Mouse (Mus musculus) forebrain, embryonic 12.5 days (tissue): ENCODE data around the gene Rab8a. TPM values are rescaled to one million over a fixed set of nuclear protein-coding genes. Genes with fewer than 3 reads are reported as not detected.

Source experiments
- ATAC-seq: fragments of 200-750 bp; cut with Nextera tagmentation; 2 replicates; pipeline ENCODE4 v1.8.0; 2017; ENCODE audit warnings: moderate TSS enrichment; ENCODE audit not compliant: low FRiP score
- H3K27ac ChIP-seq: fragments of 300-500 bp; sonication (generic); 2 replicates; pipeline ENCODE4 v1.5.1; 2016; ENCODE audit warnings: mild to moderate bottlenecking
- H3K27me3 ChIP-seq: fragments of 300-500 bp; sonication (generic); 2 replicates; pipeline ENCODE4 v1.6.1; 2016; ENCODE audit warnings: mild to moderate bottlenecking
- H3K36me3 ChIP-seq: fragments of 300-500 bp; sonication (generic); replicated peaks from 2 replicates; pipeline ENCODE4 v1.6.1; 2016; ENCODE audit warnings: mild to moderate bottlenecking
- H3K4me1 ChIP-seq: fragments of 300-500 bp; sonication (generic); 2 replicates; pipeline ENCODE4 v1.6.1; 2016
- H3K4me2 ChIP-seq: fragments of 300-500 bp; sonication (generic); 2 replicates; pipeline ENCODE4 v1.6.1; 2016; ENCODE audit warnings: mild to moderate bottlenecking, moderate library complexity
- H3K4me3 ChIP-seq: fragments of 300-500 bp; sonication (generic); replicated peaks from 2 replicates; pipeline ENCODE4 v1.5.1; 2016; ENCODE audit warnings: mild to moderate bottlenecking
- H3K9ac ChIP-seq: fragments of 300-500 bp; sonication (generic); 2 replicates; pipeline ENCODE4 v1.6.1; 2016; ENCODE audit warnings: mild to moderate bottlenecking
- H3K9me3 ChIP-seq: fragments of 300-500 bp; sonication (generic); 2 replicates; pipeline ENCODE4 v1.6.1; 2016
- WGBS: fragments of 180-500 bp; shearing (Covaris S2); methylation state at CpG from one replicate; pipeline ENCODE4 v1.1.7; 2016; 5-methylcytosine and 5-hydroxymethylcytosine counted together
- polyA plus RNA-seq: library from polyadenylated mRNA; unstranded; fragments of >200 nt; fragmentation: Nextera tagmentation; extraction: Ambion mirVana; gene quantifications from 2 replicates; pipeline ENCODE4 v1.2.1, GENCODE M21; 2016

The Rab8a gene
- polyA plus RNA-seq, 1 experiment from 2014 or later = 121 TPM

DNA sequence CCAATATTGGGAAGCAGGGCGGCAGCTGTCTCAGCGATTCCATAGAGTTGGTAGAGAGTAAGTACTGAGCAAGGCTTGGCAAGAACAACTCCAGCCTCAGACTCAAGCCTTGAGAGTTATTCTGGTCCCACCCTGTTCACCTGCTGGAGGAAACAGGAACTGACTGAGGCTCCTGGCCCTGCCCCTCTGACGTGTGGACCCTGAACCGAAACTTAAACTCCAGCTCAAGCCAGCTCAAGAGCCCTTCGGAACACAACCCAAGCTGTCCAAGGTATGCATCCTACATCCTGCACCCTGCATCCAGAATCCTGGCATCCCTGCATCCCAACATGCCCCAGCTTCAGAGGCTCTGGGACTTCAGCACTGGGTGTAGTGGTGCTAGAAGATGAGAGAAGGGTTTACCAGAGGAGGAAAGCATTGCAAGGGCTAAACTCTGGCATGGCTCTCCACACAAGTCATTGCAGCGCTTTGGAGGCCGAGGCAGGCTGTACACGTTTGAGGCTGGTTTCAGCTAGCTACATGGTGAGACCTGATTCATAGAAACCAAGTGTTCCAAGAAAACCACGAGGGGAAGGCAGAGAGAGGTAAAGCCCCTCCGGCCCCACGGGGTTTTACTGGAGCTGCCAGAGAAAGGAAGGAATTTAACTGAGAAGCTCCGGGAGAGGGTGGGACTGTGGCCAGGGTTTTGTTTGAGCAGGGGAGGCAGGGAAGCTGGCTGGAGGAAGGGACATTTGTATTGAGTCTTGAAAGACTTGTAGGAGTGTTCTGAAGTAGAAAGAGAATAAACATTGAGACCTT lies 28.6 kb downstream of the Rab8a start, which contains the start of gene Hsh2d:
Hsh2d (plus strand) TSS at position 222 of the 798 bp plus-strand sequence.
- Histone ChIP-seq H3K36me3 (no peaks in the 10 kb centered on the region), H3K27me3 (no peaks in the 10 kb centered on the region), H3K27ac (no peak within 1 kb of the TSS), H3K4me2 (no peak within 1 kb of the TSS), H3K9ac (no peak within 1 kb of the TSS), H3K4me1 (no peaks in the 10 kb centered on the region), H3K4me3 (no peak within 1 kb of the TSS), H3K9me3 (no peaks in the 10 kb centered on the region)
- WGBS = 72% methylated on average over 12 of the region's 12 CpGs
- no peak for ATAC-seq

DNA sequence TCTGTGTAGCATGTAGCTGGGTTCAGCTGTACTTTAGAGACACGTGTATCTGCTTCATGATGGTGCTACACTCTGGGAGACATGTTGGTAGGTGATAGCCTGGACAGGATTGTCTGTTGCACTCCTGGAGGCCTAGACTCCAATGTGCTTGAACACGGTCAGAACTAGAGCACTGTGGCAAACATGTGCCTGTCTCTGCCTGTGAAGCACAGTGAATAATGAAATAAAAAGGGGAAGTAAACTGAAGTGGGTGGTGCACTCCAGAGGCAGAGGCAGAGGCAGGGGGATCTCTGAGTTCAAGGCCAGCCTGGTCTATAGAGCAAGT lies 29.2 kb downstream of the Rab8a start:
- ATAC-seq = no peak
- Histone ChIP-seq H3K4me1 (no peaks in the 10 kb centered on the region), H3K4me2 (no peak overlapping the region), H3K9ac (no peak overlapping the region), H3K9me3 (no peaks in the 10 kb centered on the region), H3K27ac (no peak overlapping the region), H3K36me3 (no peaks in the 10 kb centered on the region), H3K4me3 (no peak overlapping the region), H3K27me3 (no peaks in the 10 kb centered on the region)
- WGBS = 82% methylated on average over 2 of the region's 2 CpGs

DNA sequence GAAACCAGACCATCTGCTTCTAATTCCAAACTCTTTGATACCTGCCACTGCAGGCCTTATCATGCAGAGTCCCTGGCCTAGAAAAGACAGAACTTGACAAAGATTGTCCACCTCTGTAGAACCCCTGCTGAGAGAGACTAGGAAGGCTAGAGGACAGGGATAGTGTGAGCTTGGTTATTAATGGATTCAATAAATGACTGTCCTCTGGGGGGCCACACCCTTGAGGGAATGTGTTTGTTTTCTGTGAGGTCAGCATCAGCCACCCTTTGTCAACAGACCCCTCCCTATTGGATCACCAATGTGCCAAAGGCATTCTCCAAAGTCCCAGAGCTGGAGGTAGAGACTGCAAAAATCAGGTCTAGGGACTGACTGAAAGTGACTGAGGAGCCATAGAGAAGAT lies 31.1 kb downstream of the Rab8a start:
- no peak for ATAC-seq
- Histone ChIP-seq H3K4me3 (no peak overlapping the region), H3K9me3 (no peaks in the 10 kb centered on the region), H3K4me1 (no peaks in the 10 kb centered on the region), H3K9ac (no peak overlapping the region), H3K36me3 (no peaks in the 10 kb centered on the region), H3K27me3 (no peaks in the 10 kb centered on the region), H3K4me2 (no peak overlapping the region), H3K27ac (no peak overlapping the region)

DNA sequence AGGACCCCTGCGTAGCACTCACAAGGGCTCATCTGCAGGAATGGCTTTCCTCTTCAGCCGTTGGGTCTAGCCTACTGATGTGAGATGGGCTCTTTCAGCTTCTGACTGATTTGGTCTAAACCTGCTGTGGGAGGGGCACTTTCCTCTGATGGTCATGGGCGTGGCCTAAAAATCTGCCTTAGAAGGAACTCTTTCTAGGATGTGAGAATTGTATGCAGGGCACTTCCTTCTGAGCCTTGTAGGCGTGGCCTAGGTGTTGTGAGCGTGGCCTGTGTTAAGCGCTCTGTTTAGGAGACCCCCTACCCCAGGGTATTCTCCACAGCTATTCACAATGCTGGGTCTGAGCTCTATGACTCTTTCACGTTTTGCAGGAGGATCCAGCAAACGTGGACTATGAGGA lies 37.0 kb downstream of the Rab8a start:
- WGBS = 63% methylated on average over 8 of the region's 8 CpGs
- ATAC-seq = no peak
- no peak overlapping the region for H3K4me3 ChIP-seq
- H3K36me3 ChIP-seq = no peaks in the 10 kb centered on the region
- H3K27me3 ChIP-seq = no peaks in the 10 kb centered on the region
- H3K4me1 ChIP-seq = no peaks in the 10 kb centered on the region
- no peak overlapping the region for H3K27ac ChIP-seq
- H3K4me2 ChIP-seq = no peak overlapping the region
- no peak overlapping the region for H3K9ac ChIP-seq
- H3K9me3 ChIP-seq = peaks cover 12% of the 10 kb centered on the region

DNA sequence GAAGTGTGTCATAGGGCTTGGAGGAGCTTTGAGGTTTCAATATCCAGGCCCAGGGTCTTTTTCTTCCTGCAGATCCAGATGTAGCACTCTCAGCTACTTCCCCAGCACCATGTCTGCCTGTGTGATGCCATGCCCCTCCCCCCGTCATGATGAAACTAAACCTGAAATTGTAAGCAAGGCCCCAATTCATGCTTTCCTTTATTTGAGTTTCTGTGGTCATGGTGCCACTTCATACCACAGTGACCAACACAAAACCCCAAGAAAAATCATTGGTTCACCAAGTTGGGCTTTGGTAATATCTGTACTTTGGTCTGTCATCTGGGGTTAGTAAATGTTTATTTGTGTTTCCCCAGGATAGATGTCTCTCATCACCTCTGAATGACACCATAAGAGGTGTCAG lies 47.6 kb downstream of the Rab8a start:
- Histone ChIP-seq H3K9ac (no peak overlapping the region), H3K4me1 (no peaks in the 10 kb centered on the region), H3K27me3 (peaks cover 4% of the 10 kb centered on the region; the same call in 1 of the 2 replicates), H3K9me3 (peaks cover 9% of the 10 kb centered on the region), H3K36me3 (no peaks in the 10 kb centered on the region), H3K4me2 (no peak overlapping the region), H3K27ac (no peak overlapping the region), H3K4me3 (no peak overlapping the region)
- ATAC-seq = no peak
- 72% methylated on average over 1 of the region's 1 CpGs for WGBS

DNA sequence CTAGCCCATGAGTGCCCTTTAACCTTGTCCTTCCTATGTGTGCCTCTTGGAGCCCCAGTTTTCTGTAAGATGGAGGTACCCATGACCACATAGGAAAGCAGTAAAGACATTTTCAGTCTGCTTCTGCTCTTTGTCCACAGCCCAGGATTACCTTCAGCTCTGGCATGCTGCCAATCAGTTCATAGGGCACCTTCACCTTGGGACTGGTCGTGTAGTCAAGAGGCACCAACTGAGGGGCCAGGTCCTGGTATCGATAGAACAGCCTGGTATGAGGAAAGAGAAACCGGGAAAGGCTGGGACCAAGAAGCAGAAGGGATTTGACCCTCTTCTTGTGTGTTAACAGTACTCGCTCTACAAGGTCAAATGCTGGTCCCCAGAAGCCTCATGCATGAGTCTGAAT lies 49.2 kb downstream of the Rab8a start:
- H3K27me3 ChIP-seq = peaks cover 12% of the 10 kb centered on the region
- H3K4me3 ChIP-seq = no peak overlapping the region
- no peaks in the 10 kb centered on the region for H3K36me3 ChIP-seq
- H3K27ac ChIP-seq = no peak overlapping the region
- ATAC-seq = no peak
- WGBS = 73% methylated on average over 4 of the region's 4 CpGs
- H3K4me1 ChIP-seq = no peaks in the 10 kb centered on the region
- H3K9ac ChIP-seq = no peak overlapping the region
- no peaks in the 10 kb centered on the region for H3K9me3 ChIP-seq
- H3K4me2 ChIP-seq = no peak overlapping the region

DNA sequence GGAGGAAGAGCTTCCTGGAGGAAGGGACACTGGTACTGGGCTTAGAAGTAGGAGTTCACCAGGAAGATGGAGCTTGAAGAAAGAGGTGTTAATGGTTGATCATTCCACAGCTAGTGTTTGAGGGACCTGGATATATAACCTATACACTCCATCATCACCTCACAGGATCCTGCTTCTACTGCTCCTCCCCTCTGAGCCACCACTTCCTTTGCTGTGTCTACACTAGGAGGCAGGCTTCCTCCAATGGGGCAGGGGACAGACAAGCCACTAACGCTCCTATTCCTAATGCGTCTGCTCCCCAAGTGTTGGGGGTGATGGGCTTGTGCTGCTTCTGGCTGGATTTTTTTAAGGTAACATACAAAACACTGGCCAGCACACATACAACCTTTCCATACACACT lies 49.7 kb downstream of the Rab8a start:
- Histone ChIP-seq H3K4me3 (no peak overlapping the region), H3K9me3 (no peaks in the 10 kb centered on the region), H3K27ac (no peak overlapping the region), H3K4me1 (no peaks in the 10 kb centered on the region), H3K4me2 (no peak overlapping the region), H3K9ac (no peak overlapping the region), H3K36me3 (no peaks in the 10 kb centered on the region), H3K27me3 (peaks cover 17% of the 10 kb centered on the region)
- no peak for ATAC-seq
- 63% methylated on average over 2 of the region's 2 CpGs for WGBS

DNA sequence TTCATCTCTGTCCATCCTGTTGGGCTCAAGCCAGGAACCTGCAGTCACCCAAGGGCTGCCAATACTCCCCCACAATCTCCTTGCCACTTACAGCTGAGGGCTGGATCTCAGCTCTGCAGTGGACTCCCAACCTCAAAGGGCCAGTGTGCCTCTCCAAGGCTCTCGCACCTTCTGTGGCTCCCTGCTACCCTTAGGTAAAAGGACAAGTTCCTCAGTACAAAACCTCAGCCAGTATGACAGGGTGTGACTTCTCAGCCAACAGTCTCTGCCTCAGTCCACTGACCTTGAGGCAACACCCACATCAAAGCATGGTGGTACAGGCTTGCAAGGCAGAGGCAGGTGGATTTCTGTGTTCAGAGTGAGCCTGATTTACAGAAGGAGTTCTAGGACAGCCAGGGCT lies 50.8 kb downstream of the Rab8a start:
- WGBS = 96% methylated on average over 1 of the region's 1 CpGs

DNA sequence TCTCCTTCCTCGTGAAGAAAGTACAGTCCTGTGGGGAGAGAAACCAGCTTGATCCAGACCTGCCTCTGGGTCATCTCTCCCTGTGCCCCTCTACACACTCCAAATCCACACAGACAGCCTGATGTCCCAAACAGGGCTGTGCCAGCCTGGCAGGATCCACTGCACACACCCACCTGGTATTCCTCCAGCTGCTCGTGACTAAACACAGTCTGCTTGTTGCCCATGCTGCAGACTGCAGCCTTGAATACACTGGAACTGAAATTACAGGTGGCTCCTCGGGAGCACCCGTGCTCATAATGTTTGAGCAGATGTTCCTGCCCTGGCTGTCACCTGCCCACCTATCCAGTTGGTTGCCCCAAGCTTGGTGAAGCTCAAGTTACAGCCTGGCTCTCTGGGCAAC lies 51.8 kb downstream of the Rab8a start, which contains the start of gene Cib3:
Cib3 (minus strand) TSS at position 87 of the 400 bp plus-strand sequence.
- WGBS = 66% methylated on average over 4 of the region's 4 CpGs
- H3K4me1 ChIP-seq = no peaks in the 10 kb centered on the region
- ATAC-seq = no peak
- no peaks in the 10 kb centered on the region for H3K36me3 ChIP-seq
- H3K27ac ChIP-seq = no peak within 1 kb of the TSS
- H3K9ac ChIP-seq = no peak within 1 kb of the TSS
- H3K4me3 ChIP-seq = no peak within 1 kb of the TSS
- H3K9me3 ChIP-seq = no peaks in the 10 kb centered on the region
- H3K27me3 ChIP-seq = peaks cover 24% of the 10 kb centered on the region
- H3K4me2 ChIP-seq = no peak within 1 kb of the TSS

More for the DNA sequence above, 50.8 kb downstream of the Rab8a start:
- Histone ChIP-seq H3K4me1 (no peaks in the 10 kb centered on the region), H3K9me3 (no peaks in the 10 kb centered on the region), H3K27ac (no peak overlapping the region), H3K4me2 (no peak overlapping the region), H3K4me3 (no peak overlapping the region), H3K27me3 (peaks cover 24% of the 10 kb centered on the region), H3K9ac (no peak overlapping the region), H3K36me3 (no peaks in the 10 kb centered on the region)
- ATAC-seq = no peak

DNA sequence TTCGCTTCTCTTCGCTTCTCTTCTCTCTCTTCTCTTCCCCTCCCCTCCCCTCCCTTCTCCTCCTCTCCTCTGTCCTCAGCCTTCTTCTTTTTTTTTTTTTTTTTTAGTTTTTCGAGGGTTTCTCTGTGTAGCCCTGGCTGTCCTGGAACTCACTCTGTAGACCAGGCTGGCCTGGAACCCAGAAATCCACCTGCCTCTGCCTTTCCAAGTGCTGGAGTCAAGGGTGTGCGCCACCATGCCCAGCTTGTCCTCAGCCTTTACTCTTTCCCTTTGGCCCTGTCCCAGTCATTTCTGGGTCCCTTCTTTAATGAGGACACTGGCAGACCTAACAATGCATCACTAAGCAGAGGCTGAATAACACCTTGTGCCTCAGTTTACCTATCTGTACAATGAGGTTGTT lies 52.5 kb downstream of the Rab8a start, which contains the start of gene Gm11034:
Gm11034 (minus strand) TSS at position 101 of the 400 bp plus-strand sequence.
- H3K27me3 ChIP-seq = peaks cover 28% of the 10 kb centered on the region
- no peak within 1 kb of the TSS for H3K27ac ChIP-seq
- 72% methylated on average over 4 of the region's 4 CpGs for WGBS
- no peak within 1 kb of the TSS for H3K9ac ChIP-seq
- no peaks in the 10 kb centered on the region for H3K9me3 ChIP-seq
- H3K4me3 ChIP-seq = no peak within 1 kb of the TSS
- ATAC-seq = no peak
- H3K4me2 ChIP-seq = no peak within 1 kb of the TSS
- no peaks in the 10 kb centered on the region for H3K36me3 ChIP-seq
- H3K4me1 ChIP-seq = no peaks in the 10 kb centered on the region

DNA sequence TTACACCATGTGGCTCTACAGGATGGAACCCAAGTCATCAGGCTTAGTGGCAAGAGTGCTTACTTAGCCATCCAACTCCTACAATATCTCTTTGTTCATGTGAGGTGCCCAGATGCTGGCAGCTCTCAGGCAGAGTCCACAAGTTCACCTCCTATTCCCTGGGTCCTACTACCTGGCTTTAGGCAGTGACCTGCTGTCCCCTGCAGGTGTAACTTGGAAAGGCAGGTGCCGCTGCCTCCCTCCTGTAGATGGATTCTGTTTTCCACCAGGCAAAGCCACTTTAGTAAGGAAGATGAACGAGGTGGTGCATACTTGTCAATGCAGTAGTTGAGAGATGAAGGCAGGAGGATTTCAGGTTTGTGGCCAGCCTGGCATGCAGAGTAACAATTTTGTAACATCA lies 54.1 kb downstream of the Rab8a start:
- no peak for ATAC-seq
- Histone ChIP-seq H3K36me3 (no peaks in the 10 kb centered on the region), H3K27ac (no peak overlapping the region), H3K4me3 (no peak overlapping the region), H3K27me3 (peaks cover 30% of the 10 kb centered on the region), H3K9me3 (no peaks in the 10 kb centered on the region), H3K9ac (no peak overlapping the region), H3K4me1 (peaks cover under 1% of the 10 kb centered on the region), H3K4me2 (no peak overlapping the region)
- 34% methylated on average over 2 of the region's 2 CpGs for WGBS

DNA sequence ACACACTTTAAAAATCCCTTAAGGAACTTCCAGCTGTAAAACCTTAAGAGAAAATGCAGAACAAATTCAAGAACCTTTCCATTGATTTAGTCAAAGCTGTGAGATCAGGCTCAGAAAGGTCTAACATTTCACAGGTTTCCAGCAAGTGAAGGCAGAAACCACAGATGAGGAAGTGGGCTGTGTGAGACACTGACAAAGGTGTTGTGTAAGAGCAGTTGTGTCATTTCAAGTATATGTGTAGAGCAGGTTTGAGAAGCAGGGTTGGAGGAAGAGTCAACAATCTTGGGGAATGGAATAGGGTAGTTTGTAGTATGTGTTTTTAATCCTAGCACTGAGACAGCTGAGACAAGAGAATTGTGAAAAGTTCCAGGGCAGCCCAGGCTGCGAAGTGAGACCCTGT lies 54.9 kb downstream of the Rab8a start:
- Histone ChIP-seq H3K4me2 (no peak overlapping the region), H3K9ac (no peak overlapping the region), H3K27me3 (peaks cover 26% of the 10 kb centered on the region), H3K9me3 (no peaks in the 10 kb centered on the region), H3K4me1 (peaks cover 9% of the 10 kb centered on the region), H3K4me3 (no peak overlapping the region), H3K36me3 (0 out of 2 replicates have a peak, but pooled peaks cover under 1% of the 10 kb centered on the region), H3K27ac (no peak overlapping the region)
- 27% methylated on average over 1 of the region's 1 CpGs for WGBS
- no peak for ATAC-seq
